Mouse (Mus musculus) lung, postnatal 0 days (tissue): ENCODE measurements around the gene Tnfaip8l1.

ENCODE experiments used
- CTCF ChIP-seq: IDR thresholded peaks from 2 replicates; pipeline ENCODE4 v1.5.1; 2016; ENCODE audit warnings: antibody characterized with exemption, mild to moderate bottlenecking
- EP300 ChIP-seq: IDR thresholded peaks from 2 replicates; pipeline ENCODE4 v1.6.1; 2016; ENCODE audit warnings: antibody characterized with exemption, mild to moderate bottlenecking, control low read depth

- TF ChIP-seq CTCF: no peak
- TF ChIP-seq EP300: no peak; the same call in 1 of the 2 replicates
Observed at GRCm38 (mm10) chr17:56207963-56208530, 45.8 kb downstream of the Tnfaip8l1 start.
